11 mouse cellular contexts compared by ENCODE assay signal in the genomic region with DNA sequence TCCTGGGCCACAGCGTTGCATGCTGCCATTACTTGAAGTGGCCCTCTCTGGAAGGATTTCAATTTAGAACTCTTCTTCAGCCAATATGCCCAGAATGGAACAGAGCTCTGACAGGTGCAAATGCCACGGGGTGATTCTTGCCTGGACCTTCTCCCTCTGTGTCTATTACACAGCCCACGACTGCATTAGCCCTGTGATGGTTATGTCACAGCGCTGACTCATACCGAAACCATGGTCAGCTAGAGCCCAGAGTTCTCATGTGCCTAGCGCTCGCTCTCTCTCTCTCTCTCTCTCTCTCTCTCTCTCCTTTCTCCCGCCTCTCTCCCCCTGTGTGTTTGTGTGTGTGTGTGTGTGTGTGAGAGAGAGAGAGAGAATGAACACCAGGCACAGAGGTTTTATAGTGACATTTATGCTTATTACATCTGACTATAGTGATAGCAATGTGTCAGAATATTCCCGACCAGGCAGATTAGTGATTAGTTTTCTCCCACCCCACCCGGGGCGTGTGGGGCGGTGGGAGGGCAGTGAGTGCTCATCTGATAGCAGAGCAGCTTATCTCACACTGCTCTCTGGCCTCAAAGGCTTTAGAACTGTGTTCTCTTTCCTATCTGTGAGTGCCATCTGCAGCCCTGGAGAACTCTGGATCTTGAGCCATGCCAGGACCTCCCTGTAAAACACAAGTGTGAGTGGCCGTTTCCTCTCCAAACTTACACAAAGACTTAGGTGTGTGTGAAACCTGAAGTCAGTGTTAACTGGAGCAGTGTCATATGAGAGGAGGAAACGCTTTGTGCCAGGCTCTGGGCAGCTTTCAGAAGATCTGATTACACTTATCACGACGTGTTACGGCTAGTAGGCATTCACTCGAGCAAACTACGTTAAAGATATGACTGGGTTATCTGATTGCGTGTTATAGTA. TPM values are rescaled to one million over a fixed set of nuclear protein-coding genes. Genes with fewer than 3 reads are reported as not detected.
DNase-seq lines count a peak whose midpoint lies in the region; ATAC-seq and TF ChIP-seq lines count a peak whose summit lies in the region.
"Had no signal": no experiment of that assay in that cellular context is flagged by ENCODE, and none has a peak within 500 bp of the region (broad histone marks: within the 10 kb centered on the region; RNA-seq: fewer than 3 reads in every experiment).

No protein-coding gene starts in this region.

- ATAC-seq in activated CD4-positive, CD25-positive, alpha-beta regulatory T cell, adult 4 months, result peak; percentile 59

- no peak for TF ChIP-seq CTCF in left cerebral cortex, adult 2 months (IDR thresholded peaks at IDR 0.05)

- peak; percentile 17 for DNase-seq in lung, postnatal 14 days
- no peak for DNase-seq in lung, postnatal 10 days
- DNase-seq in induced T-regulatory cell, adult 2 months (ENCODE audit: low read depth), result peak; percentile 88
- peak; percentile 37 for DNase-seq in retina, postnatal 7 days (ENCODE audit: low read depth, low spot score)
- no peak for DNase-seq in left cerebral cortex, adult 2 months (ENCODE audit: extremely low spot score in 1 of 2, low spot score in 2 of 2)
- DNase-seq in kidney, adult 9 months, result no peak
- no peak for DNase-seq in yolk sac, embryonic 10.5 days (ENCODE audit: low spot score)

- H3K27ac ChIP-seq in left cerebral cortex, adult 2 months, result no peak overlapping the region
- H3K27ac ChIP-seq: embryonic facial prominence, embryonic 13.5 days had no signal

- intact Hi-C loops in left cerebral cortex, adult 2 months (cut with DNase I), result no loop called here

- H3K4me3 ChIP-seq in left cerebral cortex, adult 2 months, result no peak overlapping the region
- H3K4me3 ChIP-seq: embryonic facial prominence, embryonic 13.5 days had no signal

RNA-seq across cellular contexts. Expression of a gene that starts 10.4 kb away (rescaled TPM):
- 10 to 100 TPM; 43.4 to 46.5 TPM for polyA plus RNA-seq in activated CD4-positive, CD25-positive, alpha-beta regulatory T cell, adult 4 months (2017; shearing (Covaris generic))
- total RNA-seq in left cerebral cortex, adult 2 months (2021), result under 1 TPM; 0.44 to 0.66 TPM

RNA-seq across cellular contexts. Expression of a gene that starts 17.9 kb away (rescaled TPM):
- polyA plus RNA-seq in activated CD4-positive, CD25-positive, alpha-beta regulatory T cell, adult 4 months (2017; shearing (Covaris generic)), result under 1 TPM in 1 of 2 experiments, not detected in 1; 0.38 TPM
- total RNA-seq in left cerebral cortex, adult 2 months (2021), result not detected
- polyA plus RNA-seq: embryonic facial prominence, embryonic 13.5 days; lung, embryonic 16.5 days; small intestine, adult 2 months had no signal

Comparison
In these comparisons a context has a peak if more than half of its experiments do, and no peak if none do; other contexts are left out.
1. DNase-seq: peak in lung, postnatal 14 days (single experiment), induced T-regulatory cell, adult 2 months (single experiment) and retina, postnatal 7 days (single experiment); none in lung, postnatal 10 days (single experiment), left cerebral cortex, adult 2 months (0 of 2), kidney, adult 9 months (single experiment) and yolk sac, embryonic 10.5 days (single experiment).